Mouse (Mus musculus) heart, postnatal 36 days (tissue): ENCODE measurements at regions not wholly inside any gene's neighbourhood (a gene's known extent, or its start where the extent isn't known, plus 50 kb on each side); places are given as distances from the start of the nearest gene placed in this dataset.

Experiments
- DNase-seq, 2 experiments: peaks; one replicate each; pipeline ENCODE4 v3.0.0; 2021 to 2022
- intact Hi-C: fragments of 180-260 bp; cut with DNase I; formaldehyde crosslinking; loops from one replicate; pipeline ENCODE4 v1.15.1; 2025

DNA sequence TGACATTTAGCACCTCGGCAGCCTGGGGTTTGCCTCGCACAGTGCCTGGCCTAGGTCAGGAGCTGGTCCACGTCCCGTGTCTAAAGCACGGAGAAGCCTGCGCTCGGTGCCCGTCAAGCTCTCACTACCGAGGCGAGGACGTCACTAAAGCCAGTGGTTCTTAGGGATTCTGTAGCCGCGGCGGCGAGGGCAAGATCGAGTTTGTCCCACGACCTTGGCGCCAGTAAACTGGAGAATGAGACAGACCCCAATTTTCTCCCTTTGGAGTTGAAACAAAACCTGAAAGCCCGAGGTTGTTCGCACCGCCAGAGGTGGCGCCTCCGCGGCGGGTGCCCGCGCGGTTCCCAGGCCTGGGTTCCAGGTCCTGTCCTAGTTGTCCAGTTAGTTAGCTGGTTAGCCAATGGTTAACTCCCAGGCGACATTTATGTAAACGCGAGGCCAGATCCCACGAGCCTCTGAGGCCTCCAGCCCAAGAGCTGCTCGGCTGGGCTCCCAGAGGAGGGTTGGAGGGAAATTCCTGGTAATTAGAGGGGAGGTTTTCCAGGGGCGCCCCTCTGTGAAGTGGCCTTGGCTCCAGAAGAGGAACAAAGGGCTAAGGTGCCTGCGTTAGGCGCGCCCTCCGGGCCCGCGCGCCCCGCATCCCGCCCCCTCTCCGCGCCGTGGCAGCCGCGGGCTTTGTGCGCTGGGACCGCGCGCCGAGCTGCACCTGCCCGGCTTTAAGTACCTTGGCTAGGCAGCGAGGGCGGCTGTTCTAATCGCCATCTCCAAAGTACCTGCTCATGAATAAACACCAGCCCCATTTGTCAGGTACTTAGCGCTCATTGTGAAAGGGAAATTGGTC lies 74.0 kb downstream of the Rhcg start:
- no peak for DNase-seq
- intact Hi-C loops = no loop called here

DNA sequence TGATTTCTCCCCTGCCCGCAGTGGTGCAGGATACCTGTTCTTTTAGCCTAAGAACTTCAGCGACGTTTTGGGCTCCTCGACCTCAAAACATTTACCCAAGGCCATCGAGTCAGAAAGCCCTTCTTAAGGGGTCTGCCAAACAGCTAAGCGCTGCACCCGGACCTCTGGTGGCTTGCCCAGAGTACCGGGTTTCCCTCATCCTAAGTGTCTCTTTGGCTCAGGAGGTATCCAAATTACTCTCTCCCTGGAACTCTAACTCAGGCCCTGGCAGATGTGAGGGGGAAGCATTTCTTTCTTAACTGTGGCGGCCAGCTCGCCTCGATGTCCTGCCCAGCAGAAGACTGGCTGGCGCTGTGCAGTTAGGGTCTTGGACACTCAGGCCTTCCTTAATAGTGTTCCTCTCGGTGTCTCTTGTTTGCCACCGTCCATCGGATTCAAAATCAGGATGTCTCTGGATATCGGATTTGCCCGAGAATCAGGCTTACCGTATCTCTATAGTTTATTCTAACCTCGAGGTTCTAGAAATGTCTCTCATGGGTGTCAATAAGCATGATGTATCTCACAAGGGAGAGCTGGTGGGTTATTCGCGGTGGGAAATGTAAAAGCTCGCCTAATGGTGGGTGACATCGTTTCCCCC lies 75.0 kb downstream of the Rhcg start:
- no peak for DNase-seq
- intact Hi-C loops = no loop called here

- intact Hi-C loops = no loop called here
These were observed 74.1 kb upstream of the Polg start for GRCm38 (mm10) chr7:79540246-79540645.

DNA sequence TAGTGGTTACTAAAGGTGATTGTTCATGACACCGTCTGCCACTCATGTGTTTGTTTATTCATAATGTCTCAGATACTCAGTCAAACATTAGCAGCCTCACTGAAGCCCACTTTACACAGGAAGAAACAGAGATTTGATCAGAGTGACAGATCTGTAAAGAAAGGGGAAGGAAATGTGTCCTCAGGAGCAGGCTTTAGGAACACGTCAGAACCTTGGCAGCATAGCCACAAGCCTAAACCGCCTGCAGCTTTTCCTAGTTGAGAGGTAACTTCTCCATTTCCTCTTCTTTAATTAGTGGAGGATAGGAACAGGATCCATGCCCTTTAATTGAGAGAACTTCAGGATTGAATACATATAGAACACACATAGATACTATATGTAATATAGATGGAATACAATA lies 73.3 kb upstream of the Polg start:
- DNase-seq = no peak
- intact Hi-C loops = no loop called here

More at GRCm38 (mm10) chr7:79540246-79540645, 74.1 kb upstream of the Polg start:
- no peak for DNase-seq

GRCm38 (mm10) chr7:79536157-79536641 lies 70.0 kb upstream of the Polg start:
- intact Hi-C loops = no loop called here
- DNase-seq = no peak

DNA sequence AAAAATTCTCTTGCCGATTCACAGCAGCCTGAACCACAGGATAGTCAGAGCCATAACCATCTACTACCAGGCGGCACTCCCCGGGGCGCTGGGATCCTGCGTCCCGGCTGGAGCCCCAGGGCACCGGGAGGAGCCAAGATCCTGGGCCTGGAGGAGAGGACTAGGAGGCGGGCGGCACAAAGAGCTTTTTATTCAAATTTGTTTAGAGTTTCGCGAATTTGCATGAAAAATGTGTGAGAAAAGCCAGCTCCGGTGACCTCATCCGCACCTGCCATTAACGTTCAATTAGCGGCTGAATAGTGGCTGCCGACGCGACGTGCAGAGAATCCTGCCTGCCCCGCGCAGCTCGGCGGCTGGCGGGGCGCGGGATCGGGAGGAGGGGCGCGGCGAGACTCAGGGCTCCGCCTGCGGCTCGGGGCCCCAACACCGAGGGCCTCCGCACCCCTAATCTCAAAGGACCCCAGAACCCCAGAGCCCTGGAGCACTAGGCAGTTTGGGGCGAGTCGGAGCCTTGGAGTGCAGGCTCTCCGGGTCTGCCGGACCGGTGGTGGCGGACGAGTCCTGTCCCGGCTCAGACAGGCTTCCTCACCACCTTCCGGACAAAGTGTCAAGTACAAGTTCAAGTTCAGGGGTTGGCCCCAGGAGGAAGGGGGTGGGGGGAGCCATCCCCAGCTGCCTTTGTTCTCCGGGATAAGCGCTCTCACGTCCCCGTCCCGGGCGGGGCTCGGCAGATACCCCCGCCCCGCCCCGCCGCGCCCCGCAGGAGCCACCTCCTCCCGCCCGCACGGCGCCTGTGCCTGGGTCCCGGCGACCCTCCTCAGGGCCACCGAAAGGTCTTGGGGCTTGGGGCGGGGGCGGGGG lies 69.3 kb upstream of the Polg start:
- peak in 1 of 2 experiments; percentile 22 for DNase-seq
- intact Hi-C loops = no loop called here

- no peak for DNase-seq
- intact Hi-C loops = no loop called here
These were observed 68.7 kb upstream of the Polg start for GRCm38 (mm10) chr7:79534819-79535218.

DNA sequence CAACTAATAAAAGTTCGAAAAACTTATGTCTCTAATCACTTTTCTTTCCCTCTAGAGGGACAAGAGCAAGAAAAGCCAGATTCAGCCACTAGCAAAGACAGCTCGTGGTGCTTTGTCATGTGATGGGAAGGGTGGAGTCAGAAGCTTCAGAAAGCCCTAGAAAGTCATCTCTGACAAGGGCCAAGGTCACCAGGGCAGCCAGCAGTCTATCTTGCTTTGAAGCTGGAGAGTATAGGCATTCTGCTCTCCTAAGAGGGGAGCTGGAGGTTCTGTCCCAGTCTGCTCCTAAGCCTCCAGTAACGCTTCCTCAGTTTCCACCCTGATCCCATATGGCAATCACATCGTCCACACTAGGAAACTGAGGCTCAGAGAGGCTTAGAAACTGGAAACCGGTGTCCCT lies 68.2 kb upstream of the Polg start:
- intact Hi-C loops = no loop called here

GRCm38 (mm10) chr7:79532626-79533140 lies 66.5 kb upstream of the Polg start:
- intact Hi-C loops = no loop called here
- DNase-seq = no peak

More for the DNA sequence above, 68.2 kb upstream of the Polg start:
- DNase-seq = no peak

DNA sequence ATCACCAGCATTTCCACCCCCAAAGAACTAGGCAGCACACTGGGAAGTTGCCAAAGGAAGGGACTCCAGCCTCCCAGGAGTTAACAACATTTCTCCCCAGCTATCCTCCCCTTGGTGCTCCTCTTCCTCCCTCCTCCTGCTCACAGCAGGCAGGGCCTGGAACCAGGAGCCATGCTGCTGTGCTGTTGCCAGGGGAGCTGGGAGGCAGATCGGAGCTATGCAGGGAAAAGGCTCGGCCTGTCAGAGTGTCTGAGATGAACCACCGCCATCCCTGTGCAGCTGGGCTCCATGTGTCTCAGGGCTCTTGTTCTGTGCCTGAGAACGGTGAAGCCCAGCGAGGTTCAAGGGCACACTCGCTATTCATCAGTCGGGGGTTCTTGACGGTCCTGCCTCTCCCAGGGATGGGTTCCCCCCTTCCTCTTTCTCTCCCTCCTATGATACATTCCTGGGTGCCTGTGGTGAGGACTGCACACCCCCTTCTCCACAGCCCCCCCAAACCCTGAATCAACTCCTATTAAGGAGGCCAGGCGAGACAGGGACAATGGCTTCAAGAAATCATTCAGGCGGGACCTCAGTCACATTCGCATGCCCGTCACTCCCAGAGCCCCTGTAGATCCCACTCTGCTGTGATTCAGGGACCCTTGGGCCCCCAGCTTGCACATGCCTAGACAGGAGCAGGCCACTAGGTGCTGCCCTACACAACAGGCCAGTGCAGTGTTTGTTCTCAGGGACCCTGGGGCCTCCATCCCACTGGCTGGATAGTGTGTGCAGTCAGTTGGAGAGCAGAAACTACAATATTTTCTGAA lies 65.6 kb upstream of the Polg start:
- intact Hi-C loops = no loop called here
- DNase-seq = no peak

GRCm38 (mm10) chr7:79531142-79531541 lies 65.0 kb upstream of the Polg start:
- intact Hi-C loops = no loop called here
- DNase-seq = no peak

DNA sequence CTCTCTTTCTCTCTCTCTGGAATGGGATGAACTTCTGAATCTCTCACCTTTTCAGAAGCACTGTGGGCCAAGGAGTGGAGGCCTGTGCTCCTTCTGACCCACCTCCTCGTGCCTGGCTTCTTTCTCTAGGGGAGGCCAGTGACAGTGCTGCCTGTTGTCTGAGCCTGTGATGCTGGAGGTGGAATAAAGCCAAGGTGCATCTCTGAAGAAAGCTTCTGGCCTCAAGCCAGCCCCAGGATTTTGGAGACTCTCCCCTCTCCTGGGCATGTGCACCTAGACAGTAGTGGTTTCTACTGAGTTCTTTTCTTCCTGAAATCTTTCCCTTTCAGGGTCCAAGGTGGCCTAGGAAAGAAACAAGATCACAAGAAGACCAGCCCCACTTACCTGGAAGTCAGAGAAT lies 63.3 kb upstream of the Polg start:
- intact Hi-C loops = no loop called here
- no peak for DNase-seq

DNA sequence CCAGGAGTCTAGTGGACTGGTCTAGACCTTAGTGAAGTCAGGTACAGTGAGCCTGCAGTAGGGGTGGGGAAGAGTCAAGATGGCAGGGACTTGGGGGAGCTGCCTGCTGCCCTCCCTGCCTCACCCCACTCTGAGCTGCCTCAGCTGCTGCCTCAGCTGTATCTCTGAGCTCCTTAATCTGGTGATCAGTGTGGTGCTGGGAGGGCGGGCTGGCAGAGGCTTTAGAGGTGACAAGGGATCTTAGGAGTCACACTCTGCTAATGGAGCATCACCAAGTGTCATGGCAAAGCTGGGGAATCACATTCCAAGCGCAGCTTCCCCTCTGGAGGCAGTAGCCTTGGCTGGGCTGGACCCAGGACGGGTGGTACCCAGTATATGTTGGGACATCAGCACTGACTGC lies 61.8 kb upstream of the Polg start:
- intact Hi-C loops = no loop called here
- no peak for DNase-seq

GRCm38 (mm10) chr7:79525690-79526630 lies 59.8 kb upstream of the Polg start:
- DNase-seq = no peak
- intact Hi-C loops = no loop called here

GRCm38 (mm10) chr7:79524921-79525320 lies 58.8 kb upstream of the Polg start:
- intact Hi-C loops = no loop called here

DNA sequence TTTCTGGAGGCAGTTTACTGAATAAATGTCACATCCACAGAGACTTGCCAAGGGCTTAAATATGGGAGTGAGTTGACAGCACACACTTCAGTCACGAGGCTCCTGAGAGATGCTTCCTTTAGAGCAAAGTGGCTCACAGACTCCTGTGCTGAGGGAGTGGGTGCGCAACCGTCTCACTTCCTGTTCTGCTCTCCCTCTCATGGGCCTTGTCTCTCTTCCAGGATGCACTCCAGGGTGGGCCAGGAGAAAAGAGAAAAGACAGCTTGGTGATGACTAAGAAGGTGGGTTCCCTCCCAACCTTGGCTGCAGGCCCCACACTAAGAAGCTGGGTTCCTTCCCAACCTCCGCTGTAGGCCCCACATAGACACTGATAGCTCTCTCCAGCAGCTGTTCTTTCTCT lies 57.5 kb upstream of the Polg start:
- DNase-seq = no peak
- intact Hi-C loops = no loop called here

More at GRCm38 (mm10) chr7:79524921-79525320, 58.8 kb upstream of the Polg start:
- DNase-seq = no peak

DNA sequence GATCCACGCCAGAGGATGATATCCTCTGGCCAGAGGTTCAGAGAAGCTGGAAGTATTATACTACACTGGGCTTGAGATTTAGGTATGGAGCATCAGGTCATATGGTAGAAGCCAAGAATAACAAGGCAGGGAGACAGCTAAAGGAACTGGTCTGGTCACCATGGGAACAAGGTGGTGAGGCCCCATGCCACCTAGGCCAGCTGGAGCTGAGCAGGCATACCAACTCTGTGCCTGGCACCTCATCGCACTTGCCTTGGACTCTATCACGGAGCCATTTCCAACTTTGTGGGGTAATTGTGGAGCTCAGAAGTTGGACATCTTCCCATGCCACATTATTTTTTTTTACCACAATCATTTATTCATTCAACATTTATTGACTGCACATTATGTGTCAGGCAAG lies 55.9 kb upstream of the Polg start:
- DNase-seq = no peak
- intact Hi-C loops = no loop called here

DNA sequence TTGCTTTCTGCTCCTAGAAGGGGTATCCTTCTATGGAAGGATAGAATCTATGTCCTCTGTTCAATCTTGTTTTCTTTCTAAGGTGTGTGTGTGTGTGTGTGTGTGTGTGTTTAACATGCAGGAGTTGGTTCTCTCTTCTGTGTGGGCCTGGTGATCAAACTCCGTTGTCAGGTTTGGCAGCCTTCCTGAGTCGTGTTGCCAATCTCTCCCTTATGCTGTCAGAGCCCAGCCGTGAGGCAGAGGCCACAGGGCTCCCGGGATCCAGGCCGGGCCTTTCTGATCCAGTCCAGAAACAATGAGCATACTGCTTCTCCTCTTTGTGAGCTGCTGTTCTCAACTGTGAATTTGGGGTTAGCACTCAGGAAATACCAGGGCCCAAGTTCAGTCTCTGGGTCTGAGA lies 55.1 kb upstream of the Polg start:
- no peak for DNase-seq
- intact Hi-C loops = no loop called here

DNA sequence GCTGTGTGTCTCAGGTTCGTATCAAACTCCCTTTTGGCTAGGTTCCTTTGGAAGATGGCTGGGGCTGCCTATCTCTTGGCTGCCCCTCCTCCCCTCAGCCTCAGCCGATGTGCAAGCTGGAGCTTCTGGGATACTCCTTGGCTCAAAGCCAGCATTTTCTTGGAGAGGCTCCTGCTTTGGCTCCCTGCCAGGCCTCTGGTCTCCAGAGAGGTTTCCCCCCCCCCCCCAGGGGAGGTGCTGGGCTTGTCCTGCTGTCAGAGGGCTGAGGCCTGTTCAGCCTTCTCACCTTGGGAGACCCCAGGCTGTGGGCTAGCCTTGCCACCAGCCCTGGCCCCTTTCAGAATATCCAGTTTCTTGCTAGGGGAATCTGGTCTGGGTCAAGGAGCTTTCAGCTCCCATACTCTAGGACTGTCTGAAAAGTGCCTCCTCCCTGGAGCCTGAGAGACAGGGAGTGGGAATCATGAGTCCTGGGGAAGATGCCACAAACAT lies 54.1 kb upstream of the Polg start:
- intact Hi-C loops = no loop called here
- peak; percentile 41 to 58 for DNase-seq
